Mouse (Mus musculus): Measurements from ENCODE around the gene Clock.

Clock gene

DNA sequence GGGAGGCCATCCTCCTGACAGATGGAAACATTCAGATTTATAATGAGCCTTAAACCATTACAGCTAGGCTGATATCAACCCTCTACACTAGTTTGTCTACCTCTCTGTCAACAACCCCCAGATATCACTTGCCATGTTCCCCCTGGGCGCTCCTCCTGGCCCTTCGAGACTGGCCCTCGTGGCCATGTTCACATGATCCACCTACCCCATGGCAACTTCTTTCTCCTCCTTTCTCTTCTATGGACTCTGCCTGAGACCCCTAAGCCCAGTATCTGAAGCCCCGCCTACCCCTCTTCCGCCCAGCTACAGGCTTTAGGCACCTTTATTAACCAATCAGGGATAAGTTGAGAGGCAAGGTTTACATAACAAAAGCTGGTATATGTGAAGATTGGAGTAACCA lies 124.8 kb downstream of the Clock start:
- DNase-seq (ENCODE audit: low spot score in 2 of 2), result no peak

GRCm38 (mm10) chr5:76179171-76179570 lies 125.4 kb downstream of the Clock start:
- DNase-seq (ENCODE audit: low spot score in 2 of 2), result no peak

- no peak for DNase-seq (ENCODE audit: low spot score in 2 of 2)
Measured at GRCm38 (mm10) chr5:76177664-76178063, 126.9 kb downstream of the Clock start.

GRCm38 (mm10) chr5:76176841-76177240 lies 127.8 kb downstream of the Clock start:
- no peak for DNase-seq (ENCODE audit: low spot score in 2 of 2)

DNA sequence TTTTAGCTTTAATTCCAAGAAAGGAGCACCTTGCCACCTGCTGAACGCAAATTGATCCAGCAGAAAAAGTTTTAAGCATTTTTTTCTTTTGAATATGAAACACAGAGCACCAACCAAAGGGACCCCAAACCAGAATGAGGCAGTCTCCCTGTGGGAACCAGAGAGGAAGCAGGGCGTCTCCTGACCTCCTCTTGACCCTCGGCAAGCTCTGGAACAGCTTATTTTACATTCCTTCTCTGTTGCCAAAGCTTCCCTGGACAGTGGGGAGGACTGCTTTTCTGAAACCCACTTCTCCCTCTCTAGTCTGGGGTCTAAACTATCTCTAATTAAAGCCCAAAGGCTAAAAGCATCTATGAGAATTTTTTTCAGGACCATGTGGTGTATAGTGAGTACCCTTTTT lies 128.2 kb downstream of the Clock start:
- no peak for DNase-seq (ENCODE audit: low spot score in 2 of 2)

- no peak for DNase-seq (ENCODE audit: low spot score in 2 of 2)
Measured at GRCm38 (mm10) chr5:76175051-76175450, 129.5 kb downstream of the Clock start.

- DNase-seq (ENCODE audit: low spot score in 2 of 2), result no peak
Measured at GRCm38 (mm10) chr5:76171039-76171438, 133.6 kb downstream of the Clock start.

GRCm38 (mm10) chr5:76170522-76170921 lies 134.1 kb downstream of the Clock start:
- no peak for DNase-seq (ENCODE audit: low spot score in 2 of 2)

DNA sequence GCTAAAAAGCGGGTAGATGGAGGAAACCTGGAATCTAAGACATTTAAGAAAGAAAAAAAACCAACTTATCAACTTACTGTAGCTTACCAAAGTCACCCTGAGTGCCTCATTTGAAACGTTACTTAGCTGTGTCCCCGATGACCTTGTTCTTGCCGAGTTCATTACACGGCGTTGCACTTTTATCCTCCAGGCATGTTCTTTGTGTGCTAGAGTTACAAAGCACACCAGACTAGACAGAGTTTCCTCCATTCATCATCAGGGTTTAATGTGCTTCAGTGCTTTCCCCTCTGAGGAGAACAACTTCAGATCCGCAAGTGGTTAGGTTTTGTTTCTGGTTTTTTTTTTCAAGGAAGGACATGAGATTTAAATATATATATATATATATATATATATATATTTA lies 139.8 kb downstream of the Clock start:
- no peak for DNase-seq (ENCODE audit: low spot score in 2 of 2)

GRCm38 (mm10) chr5:76163828-76164390 lies 140.7 kb downstream of the Clock start:
- no peak for DNase-seq (ENCODE audit: low spot score in 2 of 2)

DNA sequence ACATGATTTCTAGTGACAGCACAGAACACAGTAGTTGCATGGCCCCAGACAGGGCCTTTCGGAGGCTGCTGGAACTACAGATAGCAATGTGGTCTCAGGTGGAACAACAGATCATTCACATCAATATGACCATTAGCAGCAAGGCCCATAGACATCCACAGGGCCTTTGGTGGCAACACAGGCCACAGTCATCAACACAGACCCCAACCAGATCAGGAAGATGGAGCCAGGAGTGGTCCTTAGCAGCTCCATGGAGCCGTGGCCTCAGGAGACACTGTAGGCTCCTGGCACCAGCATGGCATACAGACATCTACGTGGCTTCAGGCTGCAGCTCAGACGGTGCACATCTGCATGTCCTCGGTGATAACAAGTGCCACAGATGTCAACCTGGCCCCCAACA lies 141.7 kb downstream of the Clock start:
- DNase-seq (ENCODE audit: low spot score in 2 of 2), result no peak

DNA sequence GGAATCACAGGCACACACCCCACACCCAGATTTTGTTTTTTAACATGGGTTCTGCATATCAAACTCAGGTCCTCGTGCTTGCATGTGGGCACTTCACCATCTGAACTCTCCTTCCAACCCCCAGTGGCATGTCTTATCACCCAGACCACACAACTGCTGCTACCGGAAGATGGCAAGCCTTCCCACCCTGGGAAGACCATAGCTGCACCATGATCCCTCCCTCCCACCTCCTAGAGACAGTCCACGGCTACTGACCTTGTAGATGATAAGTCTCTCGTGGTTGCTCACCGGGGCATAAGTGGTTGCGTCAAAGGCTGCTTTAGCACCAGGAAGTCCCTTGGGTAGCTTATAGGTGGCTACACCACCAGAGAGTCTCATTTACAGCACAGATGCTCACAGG lies 143.1 kb downstream of the Clock start:
- DNase-seq (ENCODE audit: low spot score in 2 of 2), result no peak

- DNase-seq (ENCODE audit: low spot score in 2 of 2), result no peak
Measured at GRCm38 (mm10) chr5:76160086-76160485, 144.5 kb downstream of the Clock start.

Measured in frontal cortex, postnatal 36 days (tissue).